In genomic region chr12:112333125-112334079, GRCm38 (mm10) we compare ENCODE assay signal across 10 mouse cellular contexts.
DNase-seq lines count a peak whose midpoint lies in the region; ATAC-seq lines count a peak whose summit lies in the region.
"Had no signal": no experiment of that assay in that cellular context is flagged by ENCODE, and none has a peak within 500 bp of the region (broad histone marks: within the 10 kb centered on the region; RNA-seq: fewer than 3 reads in every experiment).

No protein-coding gene starts in this region.

- peak; percentile 72 for ATAC-seq in midbrain, embryonic 13.5 days

- peak overlapping the region; percentile 85 for H3K27ac ChIP-seq in embryonic facial prominence, embryonic 10.5 days (replicated peaks)
- H3K27ac ChIP-seq in midbrain, embryonic 13.5 days = peak overlapping the region; percentile 97

- H3K9ac ChIP-seq in midbrain, embryonic 13.5 days (replicated peaks) = peak overlapping the region; percentile 52; the same call in 1 of the 2 replicates

- H3K4me1 ChIP-seq in embryonic facial prominence, embryonic 10.5 days = peaks cover 97% of the 10 kb centered on the region
- H3K4me1 ChIP-seq in midbrain, embryonic 13.5 days (replicated peaks) = peaks cover 100% of the 10 kb centered on the region

- H3K4me3 ChIP-seq in embryonic facial prominence, embryonic 10.5 days = peak overlapping the region; percentile 16
- no peak overlapping the region for H3K4me3 ChIP-seq in midbrain, embryonic 13.5 days (replicated peaks)
- H3K4me3 ChIP-seq: erythroblast, embryonic 14.5 days had no signal

- peaks cover 38% of the 10 kb centered on the region for H3K27me3 ChIP-seq in embryonic facial prominence, embryonic 10.5 days (replicated peaks; ENCODE audit: low read depth, poor library complexity, severe bottlenecking)
- peaks cover 4% of the 10 kb centered on the region; the same call in 1 of the 2 replicates for H3K27me3 ChIP-seq in midbrain, embryonic 13.5 days

- no peaks in the 10 kb centered on the region for H3K9me3 ChIP-seq in embryonic facial prominence, embryonic 10.5 days
- H3K9me3 ChIP-seq in midbrain, embryonic 13.5 days = no peaks in the 10 kb centered on the region

- intact Hi-C loops in heart, postnatal 25 days (cut with DNase I) = loop anchor here (5.0 kb wide), 2 partner anchors 119 to 186 kb away; partner anchors contain the start of gene Kif26a

- H3K36me3 ChIP-seq in embryonic facial prominence, embryonic 10.5 days (replicated peaks) = no peaks in the 10 kb centered on the region
- no peaks in the 10 kb centered on the region for H3K36me3 ChIP-seq in midbrain, embryonic 13.5 days

- 24% methylated on average over 19 of the region's 19 CpGs for WGBS in embryonic facial prominence, embryonic 10.5 days
- WGBS in midbrain, embryonic 13.5 days = 13% methylated on average over 19 of the region's 19 CpGs

- DNase-seq in adrenal gland, postnatal 14 days = peak; percentile 34
- no peak for DNase-seq in adrenal gland, postnatal 25 days
- peak; percentile 88 for DNase-seq in embryonic facial prominence, embryonic 10.5 days (ENCODE audit: low spot score)
- peak; percentile 40 for DNase-seq in heart, postnatal 25 days (ENCODE audit: low spot score)
- DNase-seq in layer of hippocampus, adult 9-10 months (ENCODE audit: low spot score) = no peak
- no peak for DNase-seq in ovary, postnatal 36 days (ENCODE audit: low spot score)
- no peak for DNase-seq in thymus, postnatal 10 days (ENCODE audit: low spot score in 2 of 2)
- DNase-seq: lung, adult 18-20 months had no signal

- H3K4me2 ChIP-seq in midbrain, embryonic 13.5 days (replicated peaks) = peak overlapping the region; percentile 22

Comparison
In these comparisons a context has a peak if more than half of its experiments do, and no peak if none do; other contexts are left out.
1. DNase-seq: peak in adrenal gland, postnatal 14 days (single experiment), embryonic facial prominence, embryonic 10.5 days (single experiment) and heart, postnatal 25 days (single experiment); none in adrenal gland, postnatal 25 days (single experiment), layer of hippocampus, adult 9-10 months (single experiment), ovary, postnatal 36 days (single experiment) and thymus, postnatal 10 days (0 of 2).